Mouse (Mus musculus): Measurements from ENCODE around the gene Prkaa2.

DNA sequence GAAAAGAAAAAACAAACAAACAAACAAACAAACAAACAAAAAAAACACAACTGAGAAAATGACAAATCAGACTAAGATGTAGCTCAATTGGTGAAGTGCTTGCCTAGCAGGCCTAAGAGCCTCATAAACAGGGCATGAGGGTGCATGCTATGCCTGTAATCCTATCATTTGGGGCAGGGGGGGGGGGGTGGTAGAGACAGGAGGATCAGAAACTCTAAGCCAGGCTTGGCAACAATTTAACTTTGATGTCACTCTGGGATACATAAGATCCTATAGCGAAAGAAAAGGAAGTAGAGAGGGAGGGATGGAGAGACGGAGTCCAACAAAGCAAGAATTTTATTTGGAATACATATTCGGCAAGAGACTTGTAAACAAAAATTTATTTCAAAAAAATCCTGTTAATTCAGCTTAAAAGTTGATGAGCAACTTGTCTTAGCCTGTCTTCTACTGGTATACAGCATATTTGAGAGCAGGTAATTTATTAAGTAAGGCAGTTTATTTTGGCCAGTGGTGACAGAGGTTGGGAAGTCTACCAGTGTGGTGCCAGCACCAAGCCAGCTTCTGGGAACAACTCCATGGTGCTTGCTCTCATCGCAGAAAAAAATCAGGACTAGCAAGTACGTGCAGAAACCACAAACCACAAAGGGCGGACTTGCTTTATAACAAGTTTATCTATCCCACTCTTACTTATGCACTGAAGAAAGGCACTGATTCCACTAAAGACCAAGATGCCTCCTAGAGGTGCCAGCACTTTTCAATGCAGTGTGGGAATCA lies 5.4 kb downstream of the Prkaa2 start:
- TF ChIP-seq CTCF (IDR thresholded peaks at IDR 0.05; ENCODE audit: low read depth) (no peak), EP300 (IDR thresholded peaks at IDR 0.05; ENCODE audit: low read depth) (no peak)
